Mouse (Mus musculus) forelimb bud, embryonic 11.5 days (tissue): ENCODE results near the gene Lcmt1.

Source experiments
- DNase-seq: peaks from one replicate; pipeline ENCODE4 v3.0.0-alpha.2; 2012; ENCODE audit warnings: low read depth, low spot score

Gene Lcmt1

DNA sequence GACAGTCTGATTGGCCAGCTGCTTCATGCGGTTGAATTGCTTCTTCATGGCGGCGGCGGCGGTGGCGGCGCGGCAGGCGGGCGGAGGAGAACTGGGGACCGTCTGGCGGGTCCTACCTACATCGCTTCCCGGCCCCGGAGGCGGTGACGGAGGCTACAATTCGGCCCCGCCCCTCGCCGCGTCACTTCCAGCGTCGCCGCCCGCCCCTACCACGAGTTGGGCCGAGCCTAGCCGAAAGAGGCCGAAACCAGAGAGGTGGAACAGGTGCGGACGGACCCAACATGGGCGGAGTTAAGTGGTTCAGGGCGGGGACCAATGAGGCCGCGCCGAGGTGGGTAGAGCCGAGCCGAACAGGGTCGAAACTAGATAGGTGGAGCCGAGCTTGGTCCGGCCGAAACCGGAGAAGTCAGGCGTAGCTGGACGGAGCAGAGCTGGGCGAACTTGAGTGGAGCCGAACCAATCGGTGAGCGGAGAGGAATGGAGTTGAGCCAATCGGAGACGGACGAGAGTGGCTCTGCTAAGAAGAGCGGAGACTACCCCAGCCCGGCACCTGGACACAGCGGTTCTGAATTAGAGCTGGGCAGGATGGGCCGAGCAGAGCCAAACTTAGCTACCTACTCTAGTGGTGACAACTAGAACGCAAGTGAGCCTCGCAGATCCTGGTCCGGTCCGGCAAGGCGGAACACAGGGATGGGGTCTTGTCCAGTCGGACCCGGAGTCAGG, at the start of gene Lcmt1, which contains the start of gene Arhgap17:
TSS of gene Lcmt1 (plus strand) at position 26 of the 723 bp plus-strand sequence.
TSS of gene Arhgap17 (minus strand) at position 157 of the 723 bp plus-strand sequence.
- peak; percentile 98 for DNase-seq

DNA sequence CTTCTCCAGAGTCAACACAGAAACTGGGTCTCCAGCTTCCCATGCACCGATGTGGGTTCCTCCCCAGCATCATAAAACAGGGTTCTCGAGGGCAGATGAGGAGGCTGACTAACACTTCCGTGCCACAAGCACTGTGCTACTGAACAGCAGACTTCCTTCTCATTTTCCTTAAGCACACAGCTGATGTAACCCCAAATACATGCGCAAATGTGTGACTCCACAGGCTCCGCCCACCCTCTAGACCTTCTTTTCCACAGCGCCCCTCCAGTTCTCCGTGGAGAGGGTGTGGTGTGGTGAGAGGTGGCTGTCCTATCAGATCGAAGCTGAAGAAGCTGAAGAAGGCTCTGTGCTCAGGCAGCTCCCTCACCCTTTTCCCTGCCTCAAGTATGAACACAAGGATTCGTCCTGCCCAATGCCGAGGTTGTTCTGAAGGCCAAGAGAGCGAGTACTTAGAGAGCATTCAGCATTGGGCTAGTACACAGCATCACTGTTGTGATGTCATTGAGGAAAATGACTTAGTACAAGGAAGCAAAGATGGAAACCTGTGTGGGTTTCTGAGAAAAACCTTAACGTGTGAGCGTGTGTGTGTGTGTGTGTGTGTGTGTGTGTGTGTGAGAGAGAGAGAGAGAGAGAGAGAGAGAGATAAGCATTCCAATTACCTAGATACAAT, 47.0 kb upstream of the Lcmt1 start:
- DNase-seq: no peak

GRCm38 (mm10) chr7:123323388-123323787, 46.2 kb upstream of the Lcmt1 start:
- no peak for DNase-seq

DNA sequence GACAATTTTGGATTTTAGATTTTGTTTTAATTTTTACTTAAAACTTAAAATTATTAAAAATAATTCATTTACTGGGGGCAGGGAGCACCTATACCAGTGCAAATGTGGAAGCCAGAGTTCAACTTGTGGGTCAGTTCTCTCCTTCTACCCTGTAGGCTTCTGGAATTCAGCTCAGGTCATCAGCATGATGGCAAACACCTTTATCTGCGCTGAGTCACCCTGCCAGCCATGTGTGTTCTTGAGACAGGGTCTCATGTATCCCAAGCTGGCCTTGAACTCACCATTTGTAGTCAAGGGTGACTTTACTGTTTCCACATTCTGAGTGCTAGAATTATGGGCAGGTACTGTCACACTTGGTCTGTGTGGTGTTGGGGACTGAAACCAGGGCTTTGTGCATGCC, 45.5 kb upstream of the Lcmt1 start:
- DNase-seq: no peak

GRCm38 (mm10) chr7:123326062-123326461, 43.5 kb upstream of the Lcmt1 start:
- DNase-seq: no peak

DNA sequence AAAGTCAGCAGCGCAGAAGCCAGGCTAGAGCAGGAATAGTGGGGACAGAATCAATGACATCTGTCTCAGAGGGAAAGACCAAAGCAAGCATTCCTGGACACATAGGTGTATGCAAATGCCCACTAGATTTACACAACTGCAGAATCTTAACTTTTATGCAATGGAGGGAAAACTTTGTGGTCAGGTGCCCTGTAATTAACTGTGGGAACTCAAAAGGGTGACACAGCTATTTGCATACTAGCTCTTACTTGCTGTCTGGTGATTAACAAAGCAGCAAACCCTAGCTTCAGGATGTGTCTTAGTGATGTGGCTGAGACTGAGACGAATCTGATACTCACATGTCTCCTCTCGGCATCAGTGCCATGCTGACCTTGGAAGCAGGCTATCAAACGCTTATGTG, 42.7 kb upstream of the Lcmt1 start:
- no peak for DNase-seq

DNA sequence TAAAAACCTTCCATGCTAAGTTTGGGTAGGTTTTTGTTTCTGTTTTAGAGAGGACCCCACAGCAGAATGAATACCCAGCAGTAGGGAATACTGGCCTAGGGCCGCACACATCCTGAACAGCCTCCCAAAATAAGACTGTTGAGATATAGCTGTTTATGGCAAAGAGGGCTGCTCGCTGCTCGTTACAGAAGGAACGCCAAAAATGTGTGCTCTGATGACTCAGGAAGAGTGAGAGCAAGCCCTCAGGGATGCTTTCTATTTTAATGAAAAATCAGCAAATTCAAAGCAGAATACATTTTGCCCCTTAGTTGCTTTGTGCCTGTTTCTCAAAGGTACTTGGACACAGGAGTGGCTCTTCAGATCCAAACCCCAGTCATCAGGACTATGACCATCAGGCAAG, 41.7 kb upstream of the Lcmt1 start:
- DNase-seq: no peak

DNA sequence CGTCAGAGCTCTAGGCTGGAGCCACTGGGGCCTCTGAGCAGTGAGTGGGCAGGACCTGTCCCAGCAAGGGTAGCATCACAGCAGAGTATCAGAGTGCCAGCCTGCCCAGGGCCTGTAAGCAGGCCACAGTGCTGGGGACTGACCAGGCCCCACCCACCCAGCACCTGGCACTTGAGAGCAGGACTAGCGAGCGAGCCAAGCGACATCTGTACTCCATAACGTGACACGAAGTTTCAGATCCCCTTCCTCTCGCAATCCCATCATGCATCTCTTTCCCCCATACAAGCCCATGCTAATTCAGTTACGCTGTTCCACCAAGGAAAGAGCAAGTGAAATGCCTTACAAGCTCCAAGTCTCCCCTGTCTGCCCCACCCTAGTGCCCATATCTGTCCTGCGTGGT, 39.1 kb upstream of the Lcmt1 start:
- DNase-seq: no peak

DNA sequence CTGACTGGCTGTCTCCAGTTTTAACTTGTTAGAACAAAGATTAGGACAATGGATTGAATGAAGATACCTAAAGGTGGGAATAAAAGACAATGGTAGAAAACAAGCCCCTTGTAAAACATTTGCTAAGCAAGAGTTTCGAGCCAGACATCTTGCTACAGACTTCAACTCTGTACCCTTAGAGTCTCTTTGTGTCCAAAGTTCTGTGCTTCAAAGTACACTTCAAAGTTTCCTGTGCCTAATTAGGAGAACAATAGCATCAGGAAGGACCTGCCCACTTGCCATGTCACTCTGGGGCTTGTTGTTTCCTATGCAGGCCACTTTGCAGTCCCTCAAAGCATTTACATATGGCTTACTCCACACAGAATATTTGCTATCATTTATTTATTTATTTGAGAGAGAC, 33.3 kb upstream of the Lcmt1 start:
- DNase-seq: no peak

DNA sequence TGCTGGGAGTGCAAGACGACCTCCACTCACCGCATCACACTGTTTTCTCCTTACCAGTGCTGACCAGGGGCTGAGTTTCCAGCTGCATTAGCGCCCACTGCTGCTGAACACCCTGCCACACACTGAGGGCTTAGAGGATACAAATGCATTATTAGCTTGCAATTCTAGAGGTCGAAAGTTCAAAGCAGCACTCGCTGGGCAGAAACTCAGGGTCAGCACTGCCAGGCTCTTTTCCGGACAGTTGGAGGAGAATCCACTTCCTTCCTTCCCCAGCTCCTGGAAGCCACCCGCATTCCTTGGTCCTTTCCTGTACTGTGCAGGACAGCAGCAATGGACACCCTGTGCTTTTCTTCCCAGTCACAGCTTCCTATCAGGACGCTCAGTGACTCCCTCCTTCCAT, 31.2 kb upstream of the Lcmt1 start:
- DNase-seq: no peak

GRCm38 (mm10) chr7:123341896-123342295, 27.7 kb upstream of the Lcmt1 start:
- no peak for DNase-seq

- DNase-seq: no peak
These were observed 25.4 kb upstream of the Lcmt1 start for GRCm38 (mm10) chr7:123344079-123344780.

- DNase-seq: no peak
These were observed 24.5 kb upstream of the Lcmt1 start for GRCm38 (mm10) chr7:123345041-123345544.

GRCm38 (mm10) chr7:123346631-123347290, 22.8 kb upstream of the Lcmt1 start:
- DNase-seq: no peak

GRCm38 (mm10) chr7:123349813-123350212, 19.8 kb upstream of the Lcmt1 start:
- DNase-seq: no peak

GRCm38 (mm10) chr7:123350243-123350642, 19.3 kb upstream of the Lcmt1 start:
- DNase-seq: no peak

DNA sequence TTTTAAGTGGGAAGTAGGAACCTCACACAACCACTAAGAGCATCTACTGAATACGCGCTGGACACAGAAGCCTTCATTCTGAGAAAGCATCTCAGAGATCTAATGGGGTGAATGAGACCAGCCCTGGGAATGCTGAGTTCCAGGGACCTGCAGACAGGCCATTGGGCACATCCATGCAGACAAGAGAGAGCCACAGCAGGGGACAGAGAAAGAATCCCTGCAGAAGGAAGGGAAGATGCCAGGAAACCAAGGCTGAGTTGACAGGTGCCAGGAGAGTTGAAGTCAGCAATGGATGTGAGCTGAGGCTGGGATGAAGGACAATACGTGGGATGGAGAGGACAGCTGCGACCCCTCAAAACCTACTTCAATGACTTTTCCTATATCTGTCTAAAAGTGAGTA, 16.5 kb upstream of the Lcmt1 start:
- no peak for DNase-seq

DNA sequence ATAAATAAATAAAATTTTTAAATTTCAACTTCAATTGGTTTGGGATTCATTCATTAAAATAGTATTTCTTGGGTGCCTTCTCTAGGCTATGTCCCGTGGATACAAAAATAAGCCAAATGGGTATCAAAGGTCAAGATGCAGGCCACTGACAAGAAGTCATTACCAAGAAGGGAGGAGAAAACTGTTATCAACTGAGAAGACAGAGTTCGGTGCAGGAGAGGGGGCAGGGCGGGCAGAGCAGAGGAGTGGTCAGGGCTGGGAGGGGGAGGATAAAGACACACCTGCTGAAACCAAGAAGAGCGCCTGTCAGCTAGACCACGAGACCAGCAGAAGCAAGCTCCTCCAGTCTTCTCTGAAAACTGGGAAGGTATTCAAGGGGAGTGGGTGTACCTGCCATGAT, 15.7 kb upstream of the Lcmt1 start:
- no peak for DNase-seq

DNA sequence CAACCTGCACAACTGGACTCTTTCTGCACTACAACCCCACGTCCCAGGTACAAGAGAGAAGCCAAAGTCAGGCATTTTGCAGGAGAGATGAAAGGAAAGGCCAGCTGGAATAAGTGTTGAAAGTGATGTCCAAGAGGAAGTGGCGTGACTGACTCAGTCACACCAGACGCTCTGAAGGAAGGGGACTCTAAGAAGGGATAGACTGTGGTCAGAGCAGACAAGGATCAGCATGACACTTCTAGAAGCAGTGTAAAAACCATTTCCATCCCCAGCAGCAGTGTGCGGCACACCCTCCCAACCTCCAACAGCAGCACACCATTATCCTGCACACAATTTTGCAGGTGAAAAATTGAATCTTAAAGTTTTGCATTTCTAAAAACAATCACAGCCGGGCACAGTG, 15.2 kb upstream of the Lcmt1 start:
- DNase-seq: no peak

GRCm38 (mm10) chr7:123354851-123355250, 14.7 kb upstream of the Lcmt1 start:
- no peak for DNase-seq

GRCm38 (mm10) chr7:123356158-123356557, 13.4 kb upstream of the Lcmt1 start:
- DNase-seq: no peak

- no peak for DNase-seq
These were observed 10.5 kb upstream of the Lcmt1 start for GRCm38 (mm10) chr7:123359101-123359500.
